Mouse (Mus musculus): ENCODE measurements around the gene Klf15.

Gene Klf15

DNA sequence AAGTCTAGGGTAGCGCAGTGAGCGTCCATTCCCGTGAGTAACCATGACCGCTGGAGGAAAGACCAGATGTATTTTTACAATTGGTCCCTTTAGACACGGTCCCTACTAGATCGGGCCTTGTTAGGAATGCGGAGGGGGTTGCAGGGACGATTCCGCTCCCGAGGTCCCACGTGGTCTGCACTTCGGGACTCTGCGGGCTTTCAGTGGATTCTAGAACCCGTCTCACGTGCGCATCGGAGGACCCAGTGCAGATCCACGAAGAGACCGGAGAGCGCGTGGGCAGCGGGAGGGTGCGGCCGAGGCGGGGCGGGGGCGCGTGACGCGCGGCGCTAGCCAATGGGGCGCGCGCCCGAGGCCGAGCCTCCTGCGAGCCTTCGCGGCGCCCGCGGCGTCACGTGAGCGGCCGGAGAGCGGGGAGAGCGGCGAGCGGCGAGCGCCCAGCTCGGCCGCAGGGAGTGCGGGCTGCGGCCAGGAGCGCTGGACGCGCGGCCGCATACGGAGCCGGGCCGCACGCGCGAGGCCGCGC lies at the start of gene Klf15:
TSS of gene Klf15 (plus strand) at position 396 of the 526 bp plus-strand sequence.
- DNase-seq (ENCODE audit: low read depth in 1 of 2, low spot score in 2 of 2), result no peak

DNA sequence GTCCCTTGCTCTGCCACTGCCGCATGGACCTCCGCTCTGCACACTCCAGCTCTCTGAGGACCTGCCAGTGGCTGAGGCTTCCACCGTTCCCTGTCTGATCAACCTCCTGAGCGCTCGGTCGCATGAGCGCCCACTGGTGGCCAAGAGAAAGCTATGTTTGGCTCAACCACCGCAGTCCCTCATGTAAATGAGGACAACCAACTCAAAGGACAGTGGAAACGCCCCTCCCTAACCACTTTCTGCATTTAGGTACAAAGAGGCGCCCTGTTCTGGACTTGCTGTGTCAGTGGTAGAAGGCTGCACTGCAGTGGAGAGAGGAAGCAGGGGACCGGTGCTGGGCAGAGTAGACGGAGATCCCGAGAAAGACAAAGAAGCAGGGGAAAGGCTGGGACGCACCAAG lies 39.8 kb upstream of the Klf15 start:
- DNase-seq (ENCODE audit: low read depth in 1 of 2, low spot score in 2 of 2), result peak; percentile 13 to 34

- DNase-seq (ENCODE audit: low read depth in 1 of 2, low spot score in 2 of 2), result no peak
Observed at GRCm38 (mm10) chr6:90425361-90425760, 37.0 kb upstream of the Klf15 start.

DNA sequence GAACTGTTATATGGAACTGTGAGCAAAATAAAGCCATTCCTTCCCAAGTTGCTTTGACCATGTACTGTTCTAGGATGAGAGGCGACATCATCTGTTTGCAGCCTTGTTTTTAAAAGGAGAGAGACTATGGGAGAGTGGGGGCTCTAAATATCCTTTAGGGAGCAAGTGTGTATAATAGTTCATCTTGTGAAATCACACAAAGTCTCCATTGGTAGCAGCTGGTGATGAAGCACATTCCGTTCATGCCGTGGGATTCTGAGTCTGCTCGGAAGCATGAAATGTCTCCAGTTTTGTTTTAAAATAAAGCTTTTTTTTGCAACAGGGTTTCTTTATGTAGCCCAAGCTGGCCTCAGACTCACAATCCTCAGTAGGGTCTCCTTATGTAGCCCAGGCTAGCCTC lies 36.4 kb upstream of the Klf15 start:
- DNase-seq (ENCODE audit: low read depth in 1 of 2, low spot score in 2 of 2), result no peak

GRCm38 (mm10) chr6:90428380-90428974 lies 33.9 kb upstream of the Klf15 start, which contains the start of gene Cfap100:
Cfap100 (minus strand) TSS chr6:90428797.
- no peak for DNase-seq (ENCODE audit: low read depth in 1 of 2, low spot score in 2 of 2)

DNA sequence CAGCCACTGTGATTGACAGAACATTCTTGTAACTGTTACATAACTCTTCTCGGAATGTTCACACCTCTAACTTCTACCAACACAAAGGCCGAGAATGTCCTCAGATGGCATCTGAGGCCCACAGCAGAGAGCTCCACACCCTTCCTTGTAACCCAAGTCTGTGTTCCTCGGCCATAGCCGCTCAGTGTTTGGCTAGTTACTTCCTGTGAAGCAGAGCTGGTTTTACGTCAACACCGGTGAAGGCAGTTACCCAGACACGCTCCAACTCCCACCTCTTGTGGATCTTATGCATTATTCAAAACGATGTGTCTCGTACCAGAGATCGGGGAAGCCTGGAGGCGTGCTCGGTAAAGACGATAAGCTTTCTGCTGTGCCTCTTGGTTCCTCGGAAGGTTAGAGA lies 32.5 kb upstream of the Klf15 start:
- DNase-seq (ENCODE audit: low read depth in 1 of 2, low spot score in 2 of 2), result no peak

DNA sequence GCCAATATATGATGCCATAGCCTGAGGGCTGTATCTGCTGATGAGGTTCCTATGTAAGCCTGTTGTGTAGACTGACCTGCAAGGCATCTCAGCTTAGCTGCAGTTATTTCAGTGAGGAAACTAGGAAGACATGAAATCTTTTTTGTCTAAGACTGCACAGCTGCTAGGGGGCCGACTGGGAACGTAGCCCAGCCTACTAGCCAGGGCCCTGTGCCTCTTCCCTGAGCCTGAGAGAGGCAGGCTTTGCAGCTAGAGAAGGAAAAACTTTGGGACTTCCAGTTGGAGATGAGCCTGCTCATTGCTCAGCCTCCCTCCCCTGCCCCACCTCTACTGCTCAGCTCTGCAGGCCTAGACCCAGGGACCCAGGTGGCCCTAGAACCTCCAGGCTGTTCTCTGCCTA lies 30.9 kb upstream of the Klf15 start:
- DNase-seq (ENCODE audit: low read depth in 1 of 2, low spot score in 2 of 2), result no peak

DNA sequence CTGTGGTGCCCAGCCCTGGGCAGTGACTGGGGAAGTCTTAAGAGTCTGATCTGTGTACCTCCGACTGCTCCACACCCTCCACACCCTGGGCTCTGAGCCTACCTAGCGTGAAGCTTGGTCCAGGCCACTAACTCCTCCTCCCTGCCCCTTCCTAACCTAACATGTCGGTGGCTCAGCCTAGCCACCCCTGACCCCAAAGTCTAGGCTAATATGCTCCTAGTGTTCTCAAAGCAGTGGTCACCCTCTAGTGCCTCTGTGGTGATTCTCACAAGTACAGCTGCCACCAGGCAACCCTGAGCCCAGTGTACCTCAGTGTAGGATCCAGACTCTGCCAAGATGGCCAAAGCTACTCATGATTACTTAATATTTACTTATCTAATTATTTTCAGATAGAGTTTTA lies 27.7 kb upstream of the Klf15 start:
- no peak for DNase-seq (ENCODE audit: low read depth in 1 of 2, low spot score in 2 of 2)

DNA sequence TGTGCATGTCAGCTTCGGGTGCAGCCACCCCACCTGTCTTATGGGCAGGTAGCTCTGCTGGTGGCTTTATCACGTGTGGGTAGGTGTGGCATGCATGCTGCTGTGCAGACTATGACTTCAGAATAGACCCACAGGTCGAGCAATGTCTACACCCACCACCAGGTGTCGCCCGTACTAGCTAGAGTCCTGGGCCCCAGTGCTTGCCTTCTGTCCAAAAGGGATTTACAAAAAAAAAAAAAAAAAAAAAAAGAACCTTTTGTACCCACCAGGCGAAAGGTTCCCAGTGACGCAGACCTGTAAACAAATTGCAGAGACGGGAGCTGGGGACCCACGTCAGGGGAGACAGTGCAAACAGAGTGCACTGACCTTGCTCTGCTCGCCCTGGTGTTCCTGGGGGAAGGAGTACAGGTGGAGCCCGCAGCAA lies 27.2 kb upstream of the Klf15 start:
- peak in 1 of 2 experiments; percentile 17 for DNase-seq (ENCODE audit: low read depth in 1 of 2, low spot score in 2 of 2)

DNA sequence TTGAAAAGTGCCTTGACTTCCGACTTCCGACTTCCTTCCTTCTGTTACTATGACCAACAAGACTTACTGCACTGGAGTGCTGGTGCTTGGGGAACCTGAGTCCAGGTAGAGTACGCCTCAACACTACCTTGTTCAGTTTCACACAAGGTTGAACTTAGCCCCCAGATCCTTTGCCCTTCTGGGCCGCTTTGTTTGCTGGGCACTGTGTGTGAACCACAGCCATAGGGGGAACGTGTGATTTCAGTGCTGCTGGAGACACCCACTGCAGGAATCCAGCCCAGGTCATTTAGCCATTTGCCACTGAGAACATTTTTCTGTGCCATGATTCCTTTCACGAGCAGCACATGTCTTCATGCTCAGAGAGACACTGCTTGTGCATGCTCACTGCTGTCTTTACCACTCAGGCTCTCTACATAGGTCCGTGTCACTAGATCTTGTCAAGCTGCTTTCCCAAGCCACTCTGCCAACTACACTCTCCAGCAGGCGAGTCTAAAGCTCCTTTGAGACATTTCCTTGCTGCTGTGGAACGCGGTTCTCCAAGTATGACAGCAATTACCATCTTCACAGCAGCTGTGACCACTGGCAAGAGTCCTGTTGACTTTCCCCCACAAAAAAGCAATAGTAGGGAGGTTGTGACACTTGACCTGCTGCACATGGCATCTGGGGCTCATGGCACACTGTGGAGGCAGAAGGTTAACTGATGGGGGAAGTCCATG lies 26.0 kb upstream of the Klf15 start:
- DNase-seq (ENCODE audit: low read depth in 1 of 2, low spot score in 2 of 2), result no peak

GRCm38 (mm10) chr6:90437041-90437440 lies 25.3 kb upstream of the Klf15 start:
- no peak for DNase-seq (ENCODE audit: low read depth in 1 of 2, low spot score in 2 of 2)

- DNase-seq (ENCODE audit: low read depth in 1 of 2, low spot score in 2 of 2), result no peak
Observed at GRCm38 (mm10) chr6:90446883-90447282, 15.5 kb upstream of the Klf15 start.

GRCm38 (mm10) chr6:90450179-90450578 lies 12.2 kb upstream of the Klf15 start:
- no peak for DNase-seq (ENCODE audit: low read depth in 1 of 2, low spot score in 2 of 2)

GRCm38 (mm10) chr6:90450697-90451096 lies 11.7 kb upstream of the Klf15 start:
- no peak for DNase-seq (ENCODE audit: low read depth in 1 of 2, low spot score in 2 of 2)

DNA sequence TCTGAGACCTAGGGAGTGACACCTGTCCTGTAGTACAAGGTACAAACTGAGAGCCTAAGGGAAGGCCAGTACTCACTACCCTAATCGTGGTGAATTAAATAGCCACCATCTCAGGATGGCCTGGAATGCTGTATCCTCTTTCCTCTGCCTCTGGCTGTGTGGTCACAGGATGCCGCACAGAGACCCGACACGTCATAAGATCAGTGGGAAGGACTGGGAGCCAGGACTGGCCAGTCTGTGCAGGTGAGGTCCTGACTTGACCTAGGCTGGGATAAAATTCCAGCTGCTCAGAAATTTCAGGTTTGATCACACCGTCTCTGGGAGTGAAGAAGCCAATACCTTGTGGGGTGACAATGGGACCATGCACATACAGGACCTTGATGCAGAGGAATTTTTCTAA lies 10.9 kb upstream of the Klf15 start:
- DNase-seq (ENCODE audit: low read depth in 1 of 2, low spot score in 2 of 2), result no peak

- DNase-seq (ENCODE audit: low read depth in 1 of 2, low spot score in 2 of 2), result no peak
Observed at GRCm38 (mm10) chr6:90452603-90453002, 9.8 kb upstream of the Klf15 start.

DNA sequence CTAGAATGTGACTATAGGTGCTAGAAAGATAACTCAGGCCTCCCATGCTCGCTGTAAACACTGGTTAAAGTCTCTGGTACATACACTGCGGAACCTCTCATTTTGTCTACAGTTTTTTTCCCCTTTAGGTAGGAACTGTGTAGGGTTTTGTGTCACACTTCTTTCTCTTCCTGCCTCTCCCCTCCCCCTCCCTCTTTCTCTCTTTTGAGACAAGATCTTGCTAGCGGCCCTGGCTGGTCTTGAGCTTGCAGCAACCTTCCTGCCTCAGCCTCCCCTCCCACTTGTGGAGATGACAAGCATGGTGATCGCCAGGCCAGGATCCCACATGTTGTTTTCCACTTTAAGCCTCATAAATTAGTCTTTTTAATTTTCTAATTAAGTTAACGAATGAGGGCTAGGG lies 8.6 kb upstream of the Klf15 start:
- DNase-seq (ENCODE audit: low read depth in 1 of 2, low spot score in 2 of 2), result no peak

DNA sequence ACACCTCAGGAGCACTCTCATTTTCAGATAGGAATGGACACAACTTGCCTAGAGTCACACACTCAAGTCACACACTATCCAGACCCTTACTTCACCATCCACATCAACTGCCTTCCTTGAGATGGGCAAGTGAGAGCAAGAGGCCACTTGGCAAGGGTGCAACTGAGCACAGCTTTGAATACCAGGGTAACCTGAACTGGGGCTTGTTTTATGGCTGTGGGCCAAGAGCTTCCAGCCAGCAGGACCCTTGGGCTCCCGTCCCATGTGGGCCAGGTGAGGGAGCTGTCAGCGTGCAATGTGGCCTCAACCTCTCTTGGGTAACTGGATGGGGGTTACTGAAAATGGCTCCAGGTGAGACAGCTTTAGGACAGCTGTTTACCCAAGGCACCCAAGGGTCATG lies 5.0 kb upstream of the Klf15 start:
- DNase-seq (ENCODE audit: low read depth in 1 of 2, low spot score in 2 of 2), result no peak

DNA sequence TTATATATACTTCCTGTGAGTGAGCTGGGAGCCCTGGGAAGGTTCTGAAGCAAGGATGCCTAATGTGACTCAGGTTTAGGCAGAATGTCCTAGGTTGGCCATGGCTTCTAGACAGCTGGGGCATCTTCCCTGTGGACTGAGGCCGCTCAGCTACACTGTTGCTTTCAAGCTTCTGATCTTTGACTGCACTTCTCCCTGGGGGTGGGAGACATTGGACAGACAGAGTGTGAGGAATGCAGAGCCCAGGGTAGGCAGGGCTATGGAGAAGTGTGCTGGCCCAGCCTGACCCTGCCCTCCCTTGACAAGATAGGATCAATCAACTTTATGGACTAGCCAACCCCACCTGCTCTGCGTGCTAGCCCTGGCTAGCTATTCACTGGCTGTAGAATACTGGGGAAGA lies 1.2 kb upstream of the Klf15 start:
- no peak for DNase-seq (ENCODE audit: low read depth in 1 of 2, low spot score in 2 of 2)

- no peak for DNase-seq (ENCODE audit: low read depth in 1 of 2, low spot score in 2 of 2)
Observed at GRCm38 (mm10) chr6:90461771-90462170, 605 bp upstream of the Klf15 start.

DNA sequence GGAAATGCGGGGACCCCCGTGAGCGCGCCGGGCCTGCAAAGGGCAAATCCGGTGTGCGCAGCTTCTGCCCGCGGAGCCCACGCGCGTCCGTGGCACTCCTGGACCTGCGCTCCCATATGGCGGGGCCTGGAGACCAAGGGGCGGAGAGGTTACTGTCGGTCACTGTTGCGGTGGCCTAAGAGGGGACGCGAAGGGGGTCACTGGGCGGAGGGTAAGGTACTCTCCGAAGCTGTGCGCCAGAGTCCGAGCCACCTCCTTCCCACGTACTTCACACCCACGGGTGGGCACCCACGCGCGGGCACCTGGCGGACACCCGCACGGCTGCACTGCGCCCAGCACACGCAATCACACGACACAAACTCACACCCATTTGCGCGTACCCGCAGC lies 458 bp downstream of the Klf15 start:
- no peak for DNase-seq (ENCODE audit: low read depth in 1 of 2, low spot score in 2 of 2)

DNA sequence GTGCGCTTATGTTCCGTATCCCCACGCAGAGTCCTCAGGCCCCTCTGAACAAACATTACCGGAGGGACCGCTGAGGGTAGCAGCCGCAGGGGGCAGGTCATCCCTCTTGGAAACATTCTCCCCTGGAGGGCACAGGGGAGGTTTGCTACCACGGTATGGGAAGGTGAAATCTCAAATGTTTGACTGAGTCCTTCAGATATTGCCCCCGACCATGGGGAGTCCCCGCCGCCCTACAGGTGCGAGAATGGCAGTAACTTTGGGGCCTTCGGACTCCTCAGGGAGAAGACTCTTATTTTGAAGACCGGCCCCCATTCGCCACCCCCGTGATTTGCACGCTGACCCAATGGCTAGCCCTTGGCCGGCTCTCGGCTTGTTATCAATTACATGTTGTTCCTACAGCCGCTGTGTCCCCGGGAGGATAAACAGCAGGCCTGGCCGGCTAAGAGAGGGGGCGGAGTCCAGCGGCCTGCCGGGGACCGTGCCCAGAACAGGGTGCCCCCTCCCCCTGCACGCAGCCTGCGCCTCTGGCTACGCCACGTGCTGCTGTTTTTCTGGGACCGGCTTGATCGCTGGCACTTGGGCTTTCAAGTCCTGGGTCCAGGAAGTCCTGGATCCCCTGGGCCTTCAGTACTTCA lies 969 bp downstream of the Klf15 start:
- no peak for DNase-seq (ENCODE audit: low read depth in 1 of 2, low spot score in 2 of 2)

Measured in monocyte, adult 2 months (primary cell).